Mouse (Mus musculus) liver, embryonic 14.5 days (tissue): ENCODE data around the gene Olfr827.

Source experiments
- CTCF ChIP-seq: IDR thresholded peaks from 2 replicates; pipeline ENCODE4 v1.5.1; 2016; ENCODE audit warnings: antibody characterized with exemption, low read depth, control low read depth
- EP300 ChIP-seq: IDR thresholded peaks from 2 replicates; pipeline ENCODE4 v1.6.1; 2016; ENCODE audit warnings: antibody characterized with exemption, low read depth

DNA sequence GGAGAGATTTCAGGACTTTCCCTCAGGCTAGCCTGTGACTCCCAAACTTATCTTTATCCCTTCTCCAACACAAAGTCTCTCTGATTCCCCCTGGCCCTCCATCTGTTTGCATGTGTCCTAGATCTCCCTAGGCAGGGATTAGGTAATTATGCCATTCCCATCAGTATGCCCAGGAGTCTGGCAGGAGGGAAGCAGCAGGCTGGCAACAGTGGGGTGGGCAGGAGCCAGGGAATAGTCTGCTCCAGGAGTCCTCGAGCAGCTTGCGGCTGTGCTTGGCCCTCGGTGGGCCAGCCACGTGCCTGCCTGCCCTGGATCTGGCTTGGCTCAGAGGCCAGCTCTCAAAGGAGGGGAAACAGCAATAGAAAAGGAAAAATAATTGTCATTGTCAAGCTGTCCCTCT is 49.0 kb upstream of the Olfr827 start:
- TF ChIP-seq CTCF (no peak), EP300 (no peak)
